Mouse (Mus musculus) CH12.LX (cell line): ENCODE measurements around the gene Hoxa7. TPM values are rescaled to one million over a fixed set of nuclear protein-coding genes. Genes with fewer than 3 reads are reported as not detected.

Source experiments
- DNase-seq: peaks from one replicate; pipeline ENCODE4 v3.0.0-alpha.2; 2013; ENCODE audit errors: extremely low read depth
- H3K27ac ChIP-seq: 2 replicates; pipeline ENCODE4 v1.5.1; 2012; ENCODE audit warnings: low read depth, mild to moderate bottlenecking, control low read depth, moderate library complexity; ENCODE audit not compliant: insufficient read depth
- H3K27me3 ChIP-seq: replicated peaks from 2 replicates; pipeline ENCODE3; 2012; ENCODE audit warnings: inconsistent platforms
- H3K36me3 ChIP-seq, 2 experiments: replicated peaks in 1 of 2; 2 replicates each; pipeline versions ENCODE3 to v1.6.1; 2012; ENCODE audit warnings: inconsistent platforms in 1 of 2, low read length in 1 of 2, mild to moderate bottlenecking in 1 of 2, mixed read lengths in 1 of 2, moderate library complexity in 1 of 2; ENCODE audit not compliant: control insufficient read depth in 1 of 2, insufficient read depth in 1 of 2
- H3K4me1 ChIP-seq, 2 experiments: 2 replicates each; pipeline ENCODE4 v1.6.1; 2012; ENCODE audit warnings: inconsistent platforms in 1 of 2, moderate library complexity in 1 of 2; ENCODE audit not compliant: insufficient read depth in 2 of 2, control insufficient read depth in 1 of 2
- H3K4me2 ChIP-seq: 2 replicates; pipeline ENCODE4 v1.6.1; 2012; ENCODE audit warnings: low read depth, mild to moderate bottlenecking, control low read depth; ENCODE audit not compliant: poor library complexity, insufficient read depth, severe bottlenecking
- H3K4me3 ChIP-seq, 3 experiments: fragments of 150-350 bp in 1 of 3; sonication (generic) in 1 of 3; replicated peaks in 1 of 3; 2 replicates each; pipeline versions ENCODE3 to v1.5.1; 2011 to 2012; ENCODE audit warnings: low read depth in 2 of 3, low read length in 2 of 3, mild to moderate bottlenecking in 2 of 3, moderate library complexity in 2 of 3, control low read depth in 1 of 3, improper control_type of control experiment in 1 of 3, inconsistent platforms in 1 of 3, mixed read lengths in 1 of 3; ENCODE audit not compliant: poor library complexity in 1 of 3
- H3K79me2 ChIP-seq: replicated peaks from 2 replicates; pipeline ENCODE4 v1.6.1; 2012; ENCODE audit warnings: mild to moderate bottlenecking, moderate library complexity; ENCODE audit not compliant: control insufficient read depth, poor library complexity, insufficient read depth, severe bottlenecking; ENCODE audit errors: extremely low read depth
- H3K9ac ChIP-seq: 2 replicates; pipeline ENCODE4 v1.6.1; 2012; ENCODE audit warnings: low read depth, mild to moderate bottlenecking, control low read depth, moderate library complexity; ENCODE audit not compliant: insufficient read depth
- H3K9me3 ChIP-seq: replicated peaks from 2 replicates; pipeline ENCODE3; 2012; ENCODE audit warnings: low read length, inconsistent platforms, mixed read lengths
- BHLHE40 ChIP-seq: IDR thresholded peaks from 2 replicates; pipeline ENCODE4 v1.6.1; 2011; ENCODE audit warnings: mild to moderate bottlenecking, low read depth, low read length, improper control_type of control experiment
- CHD1 ChIP-seq: IDR thresholded peaks from 2 replicates; pipeline ENCODE4 v1.6.1; 2012; ENCODE audit warnings: low read depth, low read length, improper control_type of control experiment, inconsistent platforms
- CTCF ChIP-seq, 2 experiments: IDR thresholded peaks in 1 of 2; conservative IDR thresholded peaks in 1 of 2; 2 replicates each; pipeline ENCODE4 v1.5.1; 2011 to 2012; ENCODE audit warnings: low read depth in 2 of 2, low read length in 2 of 2, improper control_type of control experiment in 1 of 2, inconsistent platforms in 1 of 2, mild to moderate bottlenecking in 1 of 2, moderate library complexity in 1 of 2
- IRF4 ChIP-seq: IDR thresholded peaks from 2 replicates; pipeline ENCODE4 v1.6.1; 2014; ENCODE audit warnings: low read depth, mild to moderate bottlenecking, inconsistent platforms, low read length, improper control_type of control experiment
- JUN ChIP-seq: IDR thresholded peaks from 2 replicates; pipeline ENCODE4 v1.6.1; 2011; ENCODE audit warnings: low read depth, mild to moderate bottlenecking, low read length, improper control_type of control experiment, moderate library complexity; ENCODE audit not compliant: insufficient read depth
- JUND ChIP-seq: conservative IDR thresholded peaks from 2 replicates; pipeline ENCODE4 v1.6.1; 2011; ENCODE audit warnings: low read depth, low read length, improper control_type of control experiment
- MAX ChIP-seq: IDR thresholded peaks from 2 replicates; pipeline ENCODE4 v1.6.1; 2011; ENCODE audit warnings: low read length, improper control_type of control experiment
- MAZ ChIP-seq: IDR thresholded peaks from 2 replicates; pipeline ENCODE4 v1.6.1; 2012; ENCODE audit warnings: low read depth, mild to moderate bottlenecking, inconsistent platforms, low read length, improper control_type of control experiment, moderate library complexity
- MEF2A ChIP-seq: IDR thresholded peaks from 2 replicates; pipeline ENCODE4 v1.6.1; 2014; ENCODE audit warnings: low read depth, mild to moderate bottlenecking, inconsistent platforms, low read length, improper control_type of control experiment, borderline replicate concordance
- POLR2A ChIP-seq: IDR thresholded peaks from 2 replicates; pipeline ENCODE4 v1.6.1; 2011; ENCODE audit warnings: low read depth, mild to moderate bottlenecking, improper control_type of control experiment, low read length
- RAD21 ChIP-seq: IDR thresholded peaks from 2 replicates; pipeline ENCODE4 v1.6.1; 2011; ENCODE audit warnings: low read depth, mild to moderate bottlenecking, low read length, improper control_type of control experiment, moderate library complexity
- TBP ChIP-seq: conservative IDR thresholded peaks from 2 replicates; pipeline ENCODE4 v1.6.1; 2011; ENCODE audit warnings: low read depth, low read length, improper control_type of control experiment
- TCF12 ChIP-seq: IDR thresholded peaks from 2 replicates; pipeline ENCODE4 v1.6.1; 2014; ENCODE audit warnings: low read depth, mild to moderate bottlenecking, inconsistent platforms, low read length, improper control_type of control experiment
- USF1 ChIP-seq: IDR thresholded peaks from 2 replicates; pipeline ENCODE4 v1.6.1; 2014; ENCODE audit warnings: low read depth, mild to moderate bottlenecking, inconsistent platforms, low read length, improper control_type of control experiment
- USF2 ChIP-seq: conservative IDR thresholded peaks from 2 replicates; pipeline ENCODE4 v1.6.1; 2011; ENCODE audit warnings: low read depth, low read length, improper control_type of control experiment
- ZC3H11A ChIP-seq: IDR thresholded peaks from 2 replicates; pipeline ENCODE4 v1.6.1; 2012; ENCODE audit warnings: low read depth, mild to moderate bottlenecking, inconsistent platforms, low read length, improper control_type of control experiment
- ZKSCAN1 ChIP-seq: IDR thresholded peaks from 2 replicates; pipeline ENCODE4 v1.6.1; 2012; ENCODE audit warnings: low read depth, inconsistent platforms, low read length, improper control_type of control experiment, borderline replicate concordance
- ZNF384 ChIP-seq: IDR thresholded peaks from 2 replicates; pipeline ENCODE4 v1.6.1; 2012; ENCODE audit warnings: low read depth, low read length, improper control_type of control experiment, inconsistent platforms
- dilution Hi-C: fragments of 300-500 bp; cut with MboI; formaldehyde crosslinking; loops from 2 replicates; pipeline ENCODE4 v1.14.3; 2020; ENCODE audit warnings: low sequenced_read_pairs; ENCODE audit not compliant: extremely low pct_unique_long_range_greater_than_20kb, extremely low pct_ligation_motif_present
- in situ Hi-C: fragments of 300-500 bp; cut with MboI; formaldehyde crosslinking; loops from 3 replicates; pipeline ENCODE4 v1.14.3; 2019; ENCODE audit warnings: low sequenced_read_pairs, low pct_ligation_motif_present, low pct_unique_long_range_greater_than_20kb, mixed read lengths
- polyA plus RNA-seq: library from polyadenylated mRNA; unstranded; fragments of >175 nt; gene quantifications from 2 replicates; pipeline ENCODE4 v1.2.1, GENCODE M21; 2012; ENCODE audit warnings: low read depth; ENCODE audit not compliant: insufficient read length
- total RNA-seq, 2 experiments: library from RNA; depleted of rRNA; stranded (reverse); fragments of 300-350 nt in 1 of 2; fragments of >200 nt in 1 of 2; gene quantifications; 2 replicates each; pipeline ENCODE4 v1.2.3; 2012 to 2014

The Hoxa7 gene
- total and polyA plus RNA-seq, 3 experiments: 1.0 to 1.4 (median 1.1) TPM

GRCm38 (mm10) chr6:52177806-52178205 is 43.8 kb downstream of the Hoxa7 start:
- Histone ChIP-seq H3K4me3 (no peak overlapping the region), H3K9ac (no peak overlapping the region), H3K27ac (no peak overlapping the region), H3K4me2 (no peak overlapping the region), H3K79me2 (no peaks in the 10 kb centered on the region), H3K4me1 (no peaks in the 10 kb centered on the region), H3K9me3 (peaks cover 5% of the 10 kb centered on the region), H3K36me3 (no peaks in the 10 kb centered on the region), H3K27me3 (no peaks in the 10 kb centered on the region)
- TF ChIP-seq JUN (no peak), USF1 (no peak), CTCF (conservative IDR thresholded peaks at IDR 0.05 in 1 of 2, IDR thresholded peaks at IDR 0.05 in 1 of 2; ENCODE audit: low read depth in 2 of 2, low read length in 2 of 2) (no peak), BHLHE40 (no peak), MAX (no peak), TCF12 (no peak), TBP (no peak), JUND (no peak), IRF4 (no peak), RAD21 (no peak), ZC3H11A (no peak), ZNF384 (no peak), POLR2A (no peak), MAZ (no peak), USF2 (no peak)
- dilution Hi-C loops (no loop called here), in situ Hi-C loops (no loop called here)
- no peak for DNase-seq

- Histone ChIP-seq H3K79me2 (no peaks in the 10 kb centered on the region), H3K36me3 (peaks cover 0 to 3% of the 10 kb centered on the region in 2 experiments), H3K27me3 (no peaks in the 10 kb centered on the region), H3K9ac (no peak within 1 kb of the TSS), H3K4me1 (no peaks in the 10 kb centered on the region), H3K4me2 (no peak within 1 kb of the TSS), H3K27ac (no peak within 1 kb of the TSS), H3K4me3 (no peak within 1 kb of the TSS), H3K9me3 (peaks cover 9% of the 10 kb centered on the region)
- DNase-seq: no peak
- in situ Hi-C loops (no loop called here), dilution Hi-C loops (no loop called here)
- no peak for TF ChIP-seq ZKSCAN1
- TF ChIP-seq BHLHE40: no peak
- TF ChIP-seq ZNF384: no peak
- TF ChIP-seq MEF2A: no peak
- TF ChIP-seq USF1: no peak
- no peak for TF ChIP-seq CHD1
- no peak for TF ChIP-seq JUN
- no peak for TF ChIP-seq CTCF (conservative IDR thresholded peaks at IDR 0.05 in 1 of 2, IDR thresholded peaks at IDR 0.05 in 1 of 2; ENCODE audit: low read depth in 2 of 2, low read length in 2 of 2)
- no peak for TF ChIP-seq USF2
- no peak for TF ChIP-seq IRF4
Observed at GRCm38 (mm10) chr6:52177061-52177735, 44.5 kb downstream of the Hoxa7 start, which contains the start of gene 5730596B20Rik. 5730596B20Rik (plus strand) TSS chr6:52177498.
